Mouse (Mus musculus): ENCODE measurements around the gene Capzb. TPM values are rescaled to one million over a fixed set of nuclear protein-coding genes. Genes with fewer than 3 reads are reported as not detected.

The Capzb gene
- polyA plus RNA-seq, 1 experiment from 2014 or later: 301 TPM

DNA sequence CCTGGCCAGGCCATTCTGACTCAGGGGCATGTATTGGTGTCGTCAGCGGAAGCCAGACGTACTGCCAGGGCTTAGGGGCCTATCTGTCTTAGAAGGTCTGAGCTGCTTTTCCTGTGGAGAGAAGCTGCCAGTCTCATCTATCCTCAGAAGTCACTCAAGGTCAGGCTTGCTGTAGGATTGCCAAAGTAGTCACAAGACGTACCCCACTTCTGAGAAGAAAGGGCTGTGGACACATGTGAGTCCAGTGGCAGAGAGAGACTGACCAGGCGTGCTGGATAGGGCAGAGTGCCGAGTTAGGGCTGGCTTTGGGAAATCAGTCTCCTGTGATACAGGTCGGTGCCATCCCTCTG lies 40.4 kb downstream of the Capzb start:
- H3K36me3 ChIP-seq (ENCODE audit: control insufficient read depth, insufficient read depth, low read length): no peaks in the 10 kb centered on the region
- peaks cover 38 to 77% of the 10 kb centered on the region in 2 experiments for H3K4me1 ChIP-seq (ENCODE audit: control insufficient read depth in 2 of 2, insufficient read depth in 2 of 2, low read length in 2 of 2)
- no peak overlapping the region for H3K4me3 ChIP-seq (ENCODE audit: control insufficient read depth in 1 of 2, insufficient read depth in 1 of 2, low read depth in 1 of 2, low read length in 2 of 2)
- H3K9ac ChIP-seq (ENCODE audit: low read length): peak overlapping the region; percentile 36; the same call in 1 of the 2 replicates
- 58% methylated on average over 7 of the region's 7 CpGs for WGBS
- no peaks in the 10 kb centered on the region for H3K27me3 ChIP-seq (ENCODE audit: control insufficient read depth, insufficient read depth, low read length)
- H3K9me3 ChIP-seq (ENCODE audit: control insufficient read depth, low read length): no peaks in the 10 kb centered on the region
- no peak overlapping the region for H3K4me2 ChIP-seq (ENCODE audit: low read length)
- peak overlapping the region in 1 of 2 experiments; percentile 42; a peak in 2 of 4 replicates for H3K27ac ChIP-seq (replicated peaks in 1 of 2; ENCODE audit: control insufficient read depth in 1 of 2, insufficient read depth in 1 of 2, low read depth in 2 of 2, low read length in 2 of 2)
- ATAC-seq (ENCODE audit: insufficient number of reproducible peaks, insufficient read depth, low FRiP score, low read depth): no peak

DNA sequence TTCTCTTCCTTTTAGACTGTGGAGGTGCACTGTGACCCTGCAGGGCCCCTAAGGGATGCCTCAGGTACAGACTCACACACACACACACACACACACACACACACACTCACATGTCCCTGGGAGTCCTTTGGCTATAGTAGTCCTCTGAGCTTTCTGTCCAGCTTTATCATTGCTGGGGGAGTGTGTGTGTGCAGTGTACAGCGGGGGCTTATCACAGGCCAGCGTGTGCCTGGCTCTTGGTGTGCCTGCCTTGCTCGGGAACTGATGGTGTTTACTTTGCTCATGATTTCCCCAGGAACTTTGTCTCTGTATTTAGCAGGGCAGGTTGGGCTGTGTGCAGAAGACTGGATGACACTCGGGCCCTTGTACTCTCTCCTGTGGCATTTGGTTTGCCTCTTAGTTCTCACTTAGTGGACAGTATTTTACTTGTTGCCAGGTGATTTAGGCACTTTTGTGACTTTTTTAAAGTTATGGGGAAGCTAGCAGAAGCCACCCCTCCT lies 41.1 kb downstream of the Capzb start:
- Histone ChIP-seq H3K27ac (replicated peaks in 1 of 2; ENCODE audit: control insufficient read depth in 1 of 2, insufficient read depth in 1 of 2, low read depth in 2 of 2, low read length in 2 of 2) (peak overlapping the region in 1 of 2 experiments; percentile 42; a peak in 1 of 4 replicates), H3K4me2 (ENCODE audit: low read length) (no peak overlapping the region), H3K4me3 (ENCODE audit: control insufficient read depth in 1 of 2, insufficient read depth in 1 of 2, low read depth in 1 of 2, low read length in 2 of 2) (no peak overlapping the region), H3K4me1 (ENCODE audit: control insufficient read depth in 2 of 2, insufficient read depth in 2 of 2, low read length in 2 of 2) (peaks cover 34 to 76% of the 10 kb centered on the region in 2 experiments), H3K27me3 (ENCODE audit: control insufficient read depth, insufficient read depth, low read length) (no peaks in the 10 kb centered on the region), H3K36me3 (ENCODE audit: control insufficient read depth, insufficient read depth, low read length) (peaks cover 7% of the 10 kb centered on the region), H3K9ac (ENCODE audit: low read length) (peak overlapping the region; percentile 36; the same call in 1 of the 2 replicates), H3K9me3 (ENCODE audit: control insufficient read depth, low read length) (no peaks in the 10 kb centered on the region)
- ATAC-seq (ENCODE audit: insufficient number of reproducible peaks, insufficient read depth, low FRiP score, low read depth): no peak
- WGBS: 14% methylated on average over 4 of the region's 4 CpGs

DNA sequence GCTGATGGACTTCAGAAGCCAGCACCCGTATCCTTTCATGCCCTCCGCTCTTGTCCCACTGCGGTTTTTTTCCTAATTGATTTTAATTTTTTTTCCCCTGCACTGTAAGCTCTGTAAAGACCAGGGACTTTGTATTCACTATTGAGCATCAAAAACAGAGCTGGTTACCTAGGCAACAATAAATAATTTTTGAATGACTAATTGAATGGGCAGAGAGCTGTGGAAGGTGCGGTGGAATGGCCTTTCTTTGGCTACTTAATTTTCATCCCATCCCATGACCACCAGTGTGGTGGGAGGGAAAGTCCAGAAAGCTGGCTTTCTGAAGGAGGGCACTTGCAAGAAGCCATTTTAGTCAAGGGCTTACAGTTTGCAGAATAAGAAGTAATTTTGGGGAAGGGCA lies 41.6 kb downstream of the Capzb start:
- Histone ChIP-seq H3K4me3 (ENCODE audit: control insufficient read depth in 1 of 2, insufficient read depth in 1 of 2, low read depth in 1 of 2, low read length in 2 of 2) (no peak overlapping the region), H3K4me2 (ENCODE audit: low read length) (no peak overlapping the region), H3K27ac (replicated peaks in 1 of 2; ENCODE audit: control insufficient read depth in 1 of 2, insufficient read depth in 1 of 2, low read depth in 2 of 2, low read length in 2 of 2) (no peak overlapping the region), H3K9ac (ENCODE audit: low read length) (no peak overlapping the region), H3K36me3 (ENCODE audit: control insufficient read depth, insufficient read depth, low read length) (peaks cover 11% of the 10 kb centered on the region), H3K9me3 (ENCODE audit: control insufficient read depth, low read length) (no peaks in the 10 kb centered on the region), H3K4me1 (ENCODE audit: control insufficient read depth in 2 of 2, insufficient read depth in 2 of 2, low read length in 2 of 2) (peaks cover 34 to 73% of the 10 kb centered on the region in 2 experiments), H3K27me3 (ENCODE audit: control insufficient read depth, insufficient read depth, low read length) (no peaks in the 10 kb centered on the region)
- ATAC-seq (ENCODE audit: insufficient number of reproducible peaks, insufficient read depth, low FRiP score, low read depth): no peak
- 94% methylated on average over 4 of the region's 4 CpGs for WGBS

DNA sequence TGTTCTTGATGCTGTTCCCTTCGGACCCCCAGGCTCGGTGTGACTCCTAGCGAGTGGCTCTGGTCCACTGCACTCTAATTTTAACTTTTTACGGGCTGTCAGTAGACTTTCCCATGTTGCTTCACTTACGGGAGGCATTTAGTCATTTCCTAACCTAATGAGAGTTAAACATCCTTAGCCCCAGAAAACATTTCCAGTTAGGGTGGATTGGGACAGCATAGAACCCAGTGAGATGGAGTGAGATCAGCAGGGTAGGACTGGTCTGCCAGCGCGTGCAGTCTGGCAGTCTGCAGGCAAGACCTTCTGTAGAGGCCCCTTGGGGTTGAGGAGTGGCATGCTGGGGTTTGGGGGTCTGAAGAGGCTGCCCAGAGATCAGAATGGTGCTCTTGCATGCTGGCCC lies 42.9 kb downstream of the Capzb start:
- Histone ChIP-seq H3K27me3 (ENCODE audit: control insufficient read depth, insufficient read depth, low read length) (no peaks in the 10 kb centered on the region), H3K27ac (replicated peaks in 1 of 2; ENCODE audit: control insufficient read depth in 1 of 2, insufficient read depth in 1 of 2, low read depth in 2 of 2, low read length in 2 of 2) (no peak overlapping the region), H3K4me3 (ENCODE audit: control insufficient read depth in 1 of 2, insufficient read depth in 1 of 2, low read depth in 1 of 2, low read length in 2 of 2) (no peak overlapping the region), H3K4me2 (ENCODE audit: low read length) (no peak overlapping the region), H3K4me1 (ENCODE audit: control insufficient read depth in 2 of 2, insufficient read depth in 2 of 2, low read length in 2 of 2) (peaks cover 32 to 71% of the 10 kb centered on the region in 2 experiments), H3K9ac (ENCODE audit: low read length) (no peak overlapping the region), H3K36me3 (ENCODE audit: control insufficient read depth, insufficient read depth, low read length) (peaks cover 24% of the 10 kb centered on the region), H3K9me3 (ENCODE audit: control insufficient read depth, low read length) (no peaks in the 10 kb centered on the region)
- WGBS: 89% methylated on average over 7 of the region's 7 CpGs
- no peak for ATAC-seq (ENCODE audit: insufficient number of reproducible peaks, insufficient read depth, low FRiP score, low read depth)

DNA sequence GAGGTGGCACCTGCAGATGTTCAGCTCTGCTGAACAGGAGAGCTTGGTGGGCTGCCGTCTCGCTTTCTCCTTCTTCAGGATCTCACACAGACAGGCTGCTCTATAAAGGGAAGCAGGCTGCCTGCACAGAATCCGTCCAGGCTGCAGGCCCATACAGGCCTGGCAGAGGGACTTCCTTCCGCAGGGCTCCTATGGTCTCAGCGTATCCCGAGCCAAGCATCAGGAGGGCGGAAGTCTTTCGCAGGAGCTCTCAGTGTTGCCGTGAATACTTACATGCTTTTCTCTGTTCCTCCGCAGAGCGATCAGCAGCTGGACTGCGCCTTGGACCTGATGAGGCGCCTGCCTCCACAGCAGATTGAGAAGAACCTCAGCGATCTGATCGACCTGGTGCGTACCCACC lies 45.9 kb downstream of the Capzb start:
- Histone ChIP-seq H3K27me3 (ENCODE audit: control insufficient read depth, insufficient read depth, low read length) (no peaks in the 10 kb centered on the region), H3K36me3 (ENCODE audit: control insufficient read depth, insufficient read depth, low read length) (peaks cover 44% of the 10 kb centered on the region), H3K9ac (ENCODE audit: low read length) (peak overlapping the region; percentile 21; the same call in 1 of the 2 replicates), H3K9me3 (ENCODE audit: control insufficient read depth, low read length) (no peaks in the 10 kb centered on the region), H3K4me1 (ENCODE audit: control insufficient read depth in 2 of 2, insufficient read depth in 2 of 2, low read length in 2 of 2) (peaks cover 24 to 67% of the 10 kb centered on the region in 2 experiments), H3K27ac (replicated peaks in 1 of 2; ENCODE audit: control insufficient read depth in 1 of 2, insufficient read depth in 1 of 2, low read depth in 2 of 2, low read length in 2 of 2) (peak overlapping the region in 1 of 2 experiments; percentile 33; a peak in 1 of 4 replicates), H3K4me2 (ENCODE audit: low read length) (no peak overlapping the region), H3K4me3 (ENCODE audit: control insufficient read depth in 1 of 2, insufficient read depth in 1 of 2, low read depth in 1 of 2, low read length in 2 of 2) (no peak overlapping the region)
- no peak for ATAC-seq (ENCODE audit: insufficient number of reproducible peaks, insufficient read depth, low FRiP score, low read depth)
- WGBS: 79% methylated on average over 16 of the region's 16 CpGs

DNA sequence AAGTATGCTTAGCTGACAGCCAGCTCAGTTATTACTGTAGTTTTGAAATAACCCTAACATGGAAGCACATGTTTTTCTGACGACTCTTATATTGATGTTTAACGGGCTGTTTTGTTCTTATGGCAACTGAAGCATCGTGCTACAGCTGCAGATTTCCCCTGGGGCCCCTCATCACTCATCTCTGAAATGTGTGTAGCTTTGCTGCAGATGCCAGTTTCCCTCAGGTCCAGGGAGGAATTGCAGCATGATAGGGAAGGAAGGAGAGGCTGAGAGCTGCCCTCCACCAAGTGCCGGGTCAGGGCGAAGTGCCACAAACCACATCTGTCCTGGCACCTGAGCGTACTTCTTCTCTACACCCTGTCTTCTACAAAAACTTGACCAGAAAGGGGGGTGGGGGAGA lies 47.6 kb downstream of the Capzb start:
- peaks cover 51% of the 10 kb centered on the region for H3K36me3 ChIP-seq (ENCODE audit: control insufficient read depth, insufficient read depth, low read length)
- 66% methylated on average over 6 of the region's 6 CpGs for WGBS

DNA sequence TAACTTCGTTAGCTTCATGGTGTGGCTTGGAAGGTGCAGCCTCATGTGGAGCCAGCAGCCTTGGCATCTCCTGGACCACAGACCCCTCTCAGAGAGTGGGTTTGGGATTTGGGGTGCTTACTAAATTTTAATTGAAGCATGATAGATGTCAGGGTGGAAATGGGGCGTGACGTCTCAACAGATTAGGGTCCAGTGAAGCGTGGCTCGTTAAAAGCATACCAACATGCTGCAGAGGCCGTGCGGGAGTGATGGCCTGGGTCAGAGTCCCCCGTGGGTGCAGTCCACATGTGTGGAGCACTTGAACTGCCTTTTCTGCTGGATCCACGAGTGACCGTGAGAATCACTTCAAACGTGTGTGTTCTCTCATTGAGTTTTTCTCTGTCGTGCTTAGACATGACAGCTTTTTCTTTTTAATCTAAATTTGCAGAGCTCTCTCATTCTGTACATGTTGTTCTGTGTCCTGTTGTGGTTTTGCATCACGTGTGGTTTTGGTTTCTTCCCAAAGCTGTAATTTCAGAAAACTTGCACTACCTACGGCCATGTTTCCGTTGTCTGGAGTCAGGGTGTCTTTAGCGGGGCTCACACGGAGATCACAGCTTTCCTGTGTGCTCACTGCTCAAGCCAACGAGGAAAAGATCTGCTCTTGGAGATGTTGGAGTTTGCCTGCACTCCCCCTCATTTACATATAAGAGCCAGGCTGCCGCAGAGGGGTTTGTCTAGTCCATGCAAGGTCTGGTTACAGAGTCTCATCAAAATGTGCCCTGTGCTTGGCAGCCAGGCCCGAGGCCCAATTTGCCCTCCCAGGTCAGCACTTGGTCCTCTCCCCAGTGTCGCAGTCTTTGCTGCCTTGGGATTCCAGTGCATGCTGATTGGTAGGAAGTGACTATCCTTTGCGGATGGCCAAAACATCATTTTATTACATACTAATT lies 49.2 kb downstream of the Capzb start:
- 69% methylated on average over 22 of the region's 22 CpGs for WGBS
- H3K27ac ChIP-seq (replicated peaks in 1 of 2; ENCODE audit: control insufficient read depth in 1 of 2, insufficient read depth in 1 of 2, low read depth in 2 of 2, low read length in 2 of 2): peak overlapping the region; percentile 79 to 89
- peaks cover 28 to 67% of the 10 kb centered on the region in 2 experiments for H3K4me1 ChIP-seq (ENCODE audit: control insufficient read depth in 2 of 2, insufficient read depth in 2 of 2, low read length in 2 of 2)
- peak overlapping the region; percentile 42; the same call in 1 of the 2 replicates for H3K9ac ChIP-seq (ENCODE audit: low read length)
- H3K4me3 ChIP-seq (ENCODE audit: control insufficient read depth in 1 of 2, insufficient read depth in 1 of 2, low read depth in 1 of 2, low read length in 2 of 2): no peak overlapping the region
- H3K4me2 ChIP-seq (ENCODE audit: low read length): peak overlapping the region; percentile 12; the same call in 1 of the 2 replicates
- H3K36me3 ChIP-seq (ENCODE audit: control insufficient read depth, insufficient read depth, low read length): peaks cover 55% of the 10 kb centered on the region
- ATAC-seq (ENCODE audit: insufficient number of reproducible peaks, insufficient read depth, low FRiP score, low read depth): no peak
- no peaks in the 10 kb centered on the region for H3K9me3 ChIP-seq (ENCODE audit: control insufficient read depth, low read length)
- H3K27me3 ChIP-seq (ENCODE audit: control insufficient read depth, insufficient read depth, low read length): no peaks in the 10 kb centered on the region

More for the DNA sequence above, 47.6 kb downstream of the Capzb start:
- H3K27me3 ChIP-seq (ENCODE audit: control insufficient read depth, insufficient read depth, low read length): no peaks in the 10 kb centered on the region
- H3K27ac ChIP-seq (replicated peaks in 1 of 2; ENCODE audit: control insufficient read depth in 1 of 2, insufficient read depth in 1 of 2, low read depth in 2 of 2, low read length in 2 of 2): no peak overlapping the region
- no peaks in the 10 kb centered on the region for H3K9me3 ChIP-seq (ENCODE audit: control insufficient read depth, low read length)
- no peak overlapping the region for H3K4me2 ChIP-seq (ENCODE audit: low read length)
- no peak for ATAC-seq (ENCODE audit: insufficient number of reproducible peaks, insufficient read depth, low FRiP score, low read depth)
- peaks cover 25 to 57% of the 10 kb centered on the region in 2 experiments for H3K4me1 ChIP-seq (ENCODE audit: control insufficient read depth in 2 of 2, insufficient read depth in 2 of 2, low read length in 2 of 2)
- no peak overlapping the region for H3K4me3 ChIP-seq (ENCODE audit: control insufficient read depth in 1 of 2, insufficient read depth in 1 of 2, low read depth in 1 of 2, low read length in 2 of 2)
- H3K9ac ChIP-seq (ENCODE audit: low read length): no peak overlapping the region

Measured in heart, embryonic 14.5 days (tissue).